Mouse (Mus musculus) small intestine, adult 2 months (tissue): ENCODE measurements around the gene Hrct1. TPM values are rescaled to one million over a fixed set of nuclear protein-coding genes. Genes with fewer than 3 reads are reported as not detected.
A peak's percentile ranks its signal among the peaks of the same experiment; 100 is the strongest.

Experiments
- H3K27ac ChIP-seq: fragments of 200-500 bp; 2 replicates; pipeline ENCODE4 v1.5.1; 2012; ENCODE audit warnings: low read depth, low read length, control low read depth, inconsistent platforms; ENCODE audit not compliant: insufficient read depth
- H3K27me3 ChIP-seq: fragments of 200-500 bp; 2 replicates; pipeline ENCODE4 v1.6.1; 2012; ENCODE audit warnings: mild to moderate bottlenecking, moderate library complexity, low read length, inconsistent platforms; ENCODE audit not compliant: control insufficient read depth, insufficient read depth
- H3K36me3 ChIP-seq: fragments of 200-500 bp; 2 replicates; pipeline ENCODE4 v1.6.1; 2012; ENCODE audit warnings: mild to moderate bottlenecking, low read length, control low read depth, inconsistent platforms; ENCODE audit not compliant: control insufficient read depth, insufficient read depth
- H3K4me1 ChIP-seq: fragments of 200-500 bp; 2 replicates; pipeline ENCODE4 v1.6.1; 2012; ENCODE audit warnings: low read length, inconsistent platforms, mixed read lengths; ENCODE audit not compliant: control insufficient read depth, insufficient read depth, insufficient read length
- H3K4me3 ChIP-seq: fragments of 200-500 bp; 2 replicates; pipeline ENCODE4 v1.5.1; 2012; ENCODE audit warnings: low read depth, mild to moderate bottlenecking, control low read depth, inconsistent platforms, low read length, moderate library complexity
- CTCF ChIP-seq: fragments of 200-500 bp; IDR thresholded peaks from 2 replicates; pipeline ENCODE4 v1.5.1; 2012; ENCODE audit warnings: low read depth, mild to moderate bottlenecking, control low read depth, inconsistent platforms, low read length, moderate library complexity, mixed read lengths; ENCODE audit not compliant: insufficient replicate concordance, insufficient read length; ENCODE audit errors: extremely low read depth
- POLR2A ChIP-seq: fragments of 200-500 bp; IDR thresholded peaks from 2 replicates; pipeline ENCODE4 v1.6.1; 2012; ENCODE audit warnings: low read depth, mild to moderate bottlenecking, control low read depth, inconsistent platforms, low read length, moderate library complexity
- WGBS: fragments of 180-500 bp; shearing (Covaris S2); methylation state at CpG from one replicate; pipeline ENCODE4 v1.1.7; 2018; 5-methylcytosine and 5-hydroxymethylcytosine counted together
- polyA plus RNA-seq: library from polyadenylated mRNA; depleted of rRNA; stranded (reverse); fragments of >200 nt; gene quantifications from 2 replicates; pipeline ENCODE4 v1.2.3, GENCODE M21; 2012; rRNA removed

The Hrct1 gene
- polyA plus RNA-seq, 1 experiment: 2.0 TPM

DNA sequence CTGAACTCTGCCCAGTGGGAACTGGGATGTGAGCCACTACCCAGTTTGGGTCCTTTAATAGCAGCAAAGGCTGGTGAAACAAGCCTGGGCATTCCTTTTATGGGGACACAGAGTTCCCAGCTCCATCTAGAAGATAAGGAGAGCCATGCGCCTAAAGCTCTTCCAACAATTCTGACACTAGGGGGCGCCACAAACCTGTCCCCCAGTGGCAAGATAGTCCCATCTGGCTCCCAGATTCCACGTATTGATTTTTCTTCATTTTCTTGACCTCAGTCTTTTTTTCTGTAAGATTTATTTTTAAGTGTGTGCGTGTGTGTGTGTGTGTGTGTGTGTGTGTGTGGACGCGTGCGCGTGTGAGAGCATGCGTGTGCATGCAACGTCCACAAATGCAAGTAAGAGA lies 33.5 kb downstream of the Hrct1 start:
- Histone ChIP-seq H3K27ac (peak overlapping the region; percentile 57; the same call in 1 of the 2 replicates), H3K36me3 (no peaks in the 10 kb centered on the region), H3K4me3 (no peak overlapping the region), H3K27me3 (no peaks in the 10 kb centered on the region), H3K4me1 (no peaks in the 10 kb centered on the region; the same call in 1 of the 2 replicates)
- no peak for TF ChIP-seq POLR2A
- peak; percentile 44; the same call in 1 of the 2 replicates for TF ChIP-seq CTCF
- WGBS: 78% methylated on average over 10 of the region's 10 CpGs

DNA sequence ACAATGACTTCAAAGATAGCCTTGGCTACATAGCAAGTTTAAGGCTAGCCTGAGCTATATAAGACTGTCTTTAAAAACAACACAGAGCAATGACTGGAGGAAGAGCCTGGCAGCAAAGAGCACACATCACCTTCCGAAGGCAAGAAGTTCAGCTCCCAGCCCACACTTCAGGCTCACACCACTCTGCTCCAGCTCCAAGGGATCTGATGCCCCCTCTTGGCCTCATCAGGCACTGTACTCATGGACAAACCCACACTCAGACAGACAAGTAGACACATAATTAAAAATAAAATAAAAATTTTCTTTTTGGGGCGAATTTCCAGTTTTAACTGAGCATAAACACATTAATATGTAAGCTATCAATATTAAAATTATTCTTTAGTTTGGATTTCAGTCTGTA lies 34.3 kb downstream of the Hrct1 start:
- Histone ChIP-seq H3K27ac (no peak overlapping the region), H3K4me1 (no peaks in the 10 kb centered on the region; the same call in 1 of the 2 replicates), H3K27me3 (no peaks in the 10 kb centered on the region), H3K36me3 (no peaks in the 10 kb centered on the region), H3K4me3 (no peak overlapping the region)
- TF ChIP-seq POLR2A (no peak), CTCF (no peak)
- 71% methylated on average over 2 of the region's 2 CpGs for WGBS

DNA sequence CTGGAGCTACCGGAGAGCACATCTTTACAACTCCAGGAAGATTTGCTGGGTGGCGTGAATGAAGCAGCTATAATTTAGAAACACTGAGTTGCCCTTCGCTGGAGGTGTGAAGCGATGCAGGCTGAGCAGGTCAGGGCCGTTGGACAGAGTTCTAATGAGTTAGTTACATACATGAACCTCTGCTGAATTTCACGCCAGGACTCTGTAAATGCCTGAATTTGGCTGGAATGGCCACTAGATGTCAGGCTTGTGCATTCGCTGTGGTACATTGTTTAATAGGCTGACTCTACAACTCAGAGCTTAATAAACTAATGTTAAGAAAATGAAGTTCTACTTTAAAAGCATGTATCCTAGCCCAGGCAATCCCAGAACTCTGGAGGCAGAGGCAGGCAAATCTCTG lies 36.4 kb downstream of the Hrct1 start:
- Histone ChIP-seq H3K27ac (no peak overlapping the region), H3K4me3 (no peak overlapping the region), H3K27me3 (no peaks in the 10 kb centered on the region), H3K36me3 (no peaks in the 10 kb centered on the region), H3K4me1 (no peaks in the 10 kb centered on the region; the same call in 1 of the 2 replicates)
- TF ChIP-seq CTCF (peak; percentile 33; the same call in 1 of the 2 replicates), POLR2A (no peak)
- 20% methylated on average over 7 of the region's 7 CpGs for WGBS

DNA sequence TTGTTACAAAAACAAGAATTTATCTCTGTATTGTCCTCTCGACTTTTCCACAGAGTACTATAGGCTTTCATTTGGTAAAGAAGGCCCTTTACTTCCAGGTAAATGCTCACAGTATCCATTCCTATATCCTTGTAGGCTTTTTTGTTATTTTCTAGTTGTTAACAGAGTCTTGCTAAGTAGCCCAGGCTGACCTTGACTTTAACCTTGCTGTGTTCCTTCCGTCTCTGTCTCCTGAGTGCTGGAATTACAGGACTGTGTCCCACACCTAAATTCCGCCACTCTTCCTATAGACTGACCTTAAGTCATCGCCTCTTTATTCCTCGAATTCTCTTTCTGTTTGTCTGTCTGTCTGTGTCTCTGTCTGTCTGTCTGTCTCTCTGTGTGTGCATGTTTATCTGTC lies 41.4 kb downstream of the Hrct1 start:
- TF ChIP-seq CTCF: no peak
- TF ChIP-seq POLR2A: no peak
- no peak overlapping the region for H3K4me3 ChIP-seq
- WGBS: 74% methylated on average over 5 of the region's 5 CpGs
- no peaks in the 10 kb centered on the region for H3K4me1 ChIP-seq
- H3K27ac ChIP-seq: no peak overlapping the region
- no peaks in the 10 kb centered on the region for H3K36me3 ChIP-seq
- H3K27me3 ChIP-seq: no peaks in the 10 kb centered on the region

DNA sequence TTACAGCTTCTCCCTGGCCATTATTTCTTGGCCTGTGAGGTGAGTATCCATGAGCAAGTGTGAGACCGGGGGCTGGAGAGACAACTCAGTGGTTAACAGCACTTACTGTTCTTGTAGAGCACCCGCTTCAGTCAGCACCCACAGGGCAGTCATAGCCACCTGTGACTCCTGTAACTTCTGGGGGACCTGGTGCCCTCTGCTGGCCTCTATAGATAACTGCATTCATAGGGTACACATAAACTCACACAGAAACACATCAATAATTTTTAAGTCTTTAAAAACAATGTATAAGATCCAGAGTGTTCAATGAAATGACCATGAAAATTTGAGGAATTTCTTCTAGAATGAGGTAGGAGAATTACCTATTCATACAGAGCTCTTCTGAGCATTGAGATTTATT lies 42.4 kb downstream of the Hrct1 start:
- Histone ChIP-seq H3K4me1 (no peaks in the 10 kb centered on the region), H3K36me3 (no peaks in the 10 kb centered on the region), H3K27me3 (no peaks in the 10 kb centered on the region), H3K4me3 (no peak overlapping the region), H3K27ac (no peak overlapping the region)
- WGBS: 97% methylated on average over 2 of the region's 2 CpGs
- TF ChIP-seq POLR2A (no peak), CTCF (no peak)

DNA sequence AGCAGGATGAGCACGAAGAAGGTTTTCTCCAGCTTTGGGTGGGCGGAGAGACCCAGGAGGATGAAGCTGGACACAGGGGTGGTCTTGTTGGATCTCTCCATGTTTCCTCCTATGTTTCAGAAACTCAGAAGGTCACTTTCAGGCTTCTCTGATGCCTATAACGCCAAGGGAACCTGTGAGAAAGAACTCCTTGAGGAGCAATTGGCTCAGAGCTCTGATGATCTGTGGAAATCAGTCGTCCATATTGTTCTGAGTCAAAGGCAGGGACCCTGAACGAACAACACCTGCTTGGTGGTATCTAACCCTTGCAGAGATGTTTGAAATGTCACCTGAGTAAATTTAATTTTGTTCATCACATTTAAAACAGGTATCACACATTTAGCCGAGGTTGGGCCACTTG lies 43.9 kb downstream of the Hrct1 start, which contains the start of gene Olfr159:
Gene Olfr159 (minus strand): TSS at position 101 of the 400 bp plus-strand sequence.
- Histone ChIP-seq H3K27ac (no peak within 1 kb of the TSS), H3K36me3 (no peaks in the 10 kb centered on the region), H3K4me1 (no peaks in the 10 kb centered on the region), H3K27me3 (no peaks in the 10 kb centered on the region), H3K4me3 (no peak within 1 kb of the TSS)
- 79% methylated on average over 6 of the region's 6 CpGs for WGBS
- TF ChIP-seq CTCF (no peak), POLR2A (no peak)

DNA sequence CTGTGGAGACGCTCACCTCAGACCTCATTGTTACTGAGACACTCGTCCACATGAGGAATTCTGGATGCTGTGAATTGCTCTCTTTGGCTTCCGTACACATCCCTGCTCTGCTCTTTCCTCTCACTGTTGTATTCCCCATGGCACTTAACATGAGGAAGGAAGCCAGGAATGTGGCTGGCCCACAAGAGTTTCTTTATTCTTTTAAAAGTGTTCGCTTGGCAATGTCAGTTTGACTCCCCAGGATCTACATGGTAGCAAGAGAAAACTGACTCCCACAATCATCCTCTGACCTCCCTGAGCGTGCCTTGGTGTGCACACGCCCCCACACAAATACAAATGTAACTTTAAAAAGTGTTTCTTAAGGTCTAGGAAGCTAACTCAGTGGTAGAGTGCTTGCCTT lies 44.6 kb downstream of the Hrct1 start:
- H3K4me1 ChIP-seq: no peaks in the 10 kb centered on the region
- H3K36me3 ChIP-seq: no peaks in the 10 kb centered on the region
- H3K27me3 ChIP-seq: no peaks in the 10 kb centered on the region
- H3K27ac ChIP-seq: no peak overlapping the region
- H3K4me3 ChIP-seq: no peak overlapping the region
- no peak for TF ChIP-seq CTCF
- no peak for TF ChIP-seq POLR2A
- WGBS: 50% methylated on average over 6 of the region's 6 CpGs

DNA sequence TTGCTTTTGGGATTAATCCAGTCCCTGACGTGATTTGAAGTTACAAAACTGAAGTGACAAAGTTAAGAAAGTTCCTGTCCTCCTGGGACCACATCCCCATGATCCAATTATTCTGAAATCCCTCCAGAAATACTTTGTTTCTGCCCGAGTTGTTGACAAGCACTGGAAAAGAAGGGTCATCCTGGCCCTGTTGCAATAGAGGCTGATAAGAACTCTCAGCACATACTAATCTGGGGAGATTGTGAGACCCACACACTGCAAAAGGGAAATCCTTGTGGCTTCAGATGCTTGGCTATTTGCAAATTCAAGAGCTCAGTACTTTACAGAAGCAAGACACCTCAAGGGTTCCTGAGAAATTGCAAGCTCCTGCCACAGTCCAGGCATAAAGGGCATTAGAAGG lies 45.3 kb downstream of the Hrct1 start:
- Histone ChIP-seq H3K36me3 (no peaks in the 10 kb centered on the region), H3K27me3 (no peaks in the 10 kb centered on the region), H3K4me1 (no peaks in the 10 kb centered on the region), H3K4me3 (no peak overlapping the region), H3K27ac (no peak overlapping the region)
- 22% methylated on average over 2 of the region's 2 CpGs for WGBS
- no peak for TF ChIP-seq CTCF
- TF ChIP-seq POLR2A: no peak

Other genes starting within 250 kb of the Hrct1 start
- gene Sit1, start 243.5 kb upstream of the Hrct1 start, polyA plus RNA-seq: 0.96 and 1.9 TPM in 2 replicates
- 365 and 503 TPM in 2 replicates for gene Ccdc107, start 234.3 kb upstream of the Hrct1 start, polyA plus RNA-seq
- gene Arhgef39, start 227.5 kb upstream of the Hrct1 start, polyA plus RNA-seq: 21.6 and 38.3 TPM in 2 replicates
- 36.6 and 47.7 TPM in 2 replicates for gene Car9, start 220.2 kb upstream of the Hrct1 start, polyA plus RNA-seq
- 31.6 and 37.0 TPM in 2 replicates for gene Tpm2, start 203.4 kb upstream of the Hrct1 start, polyA plus RNA-seq
- 66.9 and 133 TPM in 2 replicates for gene Creb3, start 164.9 kb upstream of the Hrct1 start, polyA plus RNA-seq
- 47.2 and 78.0 TPM in 2 replicates for gene Tln1, start 164.5 kb upstream of the Hrct1 start, polyA plus RNA-seq
- 20.2 and 31.9 TPM in 2 replicates for gene Rgp1, start 148.5 kb upstream of the Hrct1 start, polyA plus RNA-seq
- gene Gba2, start 148.3 kb upstream of the Hrct1 start, polyA plus RNA-seq: 5.3 and 7.6 TPM in 2 replicates
- gene Msmp, start 142.7 kb upstream of the Hrct1 start, polyA plus RNA-seq: not detected in 2 replicates
- gene Npr2, start 95.3 kb upstream of the Hrct1 start, polyA plus RNA-seq: 5.8 and 6.3 TPM in 2 replicates
- gene Spag8, start 73.6 kb upstream of the Hrct1 start, polyA plus RNA-seq: 0.39 and 0.63 TPM in 2 replicates
- 59.9 and 73.8 TPM in 2 replicates for gene Hint2, start 70.7 kb upstream of the Hrct1 start, polyA plus RNA-seq
- gene Tmem8b, start 58.2 kb upstream of the Hrct1 start, polyA plus RNA-seq: 3.0 and 4.3 TPM in 2 replicates
- gene Fam221b, start 58.0 kb upstream of the Hrct1 start, polyA plus RNA-seq: not detected in 2 replicates
- not detected in 2 replicates for gene Olfr70, start 26.4 kb upstream of the Hrct1 start, polyA plus RNA-seq
- not detected in 2 replicates for gene Olfr71, start 16.9 kb upstream of the Hrct1 start, polyA plus RNA-seq
- gene Spaar, start 2.8 kb downstream of the Hrct1 start, polyA plus RNA-seq: 0.28 and 1.1 TPM in 2 replicates
- gene Olfr159, start 43.8 kb downstream of the Hrct1 start, polyA plus RNA-seq: not detected in 2 replicates
- not detected in 2 replicates for gene Olfr156, start 96.7 kb downstream of the Hrct1 start, polyA plus RNA-seq
- gene Olfr157, start 113.0 kb downstream of the Hrct1 start, polyA plus RNA-seq: 0.04 and 0.10 TPM in 2 replicates
- gene Olfr155, start 124.4 kb downstream of the Hrct1 start, polyA plus RNA-seq: not detected in 2 replicates
- gene Reck, start 148.3 kb downstream of the Hrct1 start, polyA plus RNA-seq: 1.3 and 2.1 TPM in 2 replicates
- 3.2 and 9.7 TPM in 2 replicates for gene Glipr2, start 230.2 kb downstream of the Hrct1 start, polyA plus RNA-seq